Mouse (Mus musculus): ENCODE measurements at regions not wholly inside any gene's neighbourhood (a gene's known extent, or its start where the extent isn't known, plus 50 kb on each side); places are given as distances from the start of the nearest gene placed in this dataset.
A peak's percentile ranks its signal among the peaks of the same experiment; 100 is the strongest.

- no peak overlapping the region for H3K4me3 ChIP-seq (replicated peaks; ENCODE audit: extremely low read depth, low read depth, low read length)
- TF ChIP-seq POLR2A (IDR thresholded peaks at IDR 0.05; ENCODE audit: borderline replicate concordance, extremely low read depth, low read depth, low read length) (no peak), CTCF (IDR thresholded peaks at IDR 0.05; ENCODE audit: insufficient read depth, low read length) (no peak)
- no peak for DNase-seq
- no peaks in the 10 kb centered on the region for H3K4me1 ChIP-seq (ENCODE audit: control insufficient read depth, insufficient read depth, low read length)
Observed at GRCm38 (mm10) chr14:17234898-17235297, 415.9 kb upstream of the Rarb start.

GRCm38 (mm10) chr14:17211502-17211901 is 392.5 kb upstream of the Rarb start:
- no peak for TF ChIP-seq CTCF (IDR thresholded peaks at IDR 0.05; ENCODE audit: insufficient read depth, low read length)
- no peak for TF ChIP-seq POLR2A (IDR thresholded peaks at IDR 0.05; ENCODE audit: borderline replicate concordance, extremely low read depth, low read depth, low read length)

GRCm38 (mm10) chr14:17205691-17206090 is 386.7 kb upstream of the Rarb start:
- Histone ChIP-seq H3K4me1 (ENCODE audit: control insufficient read depth, insufficient read depth, low read length) (no peaks in the 10 kb centered on the region), H3K4me3 (replicated peaks; ENCODE audit: extremely low read depth, low read depth, low read length) (no peak overlapping the region)
- 80% methylated on average over 1 of the region's 1 CpGs for WGBS
- TF ChIP-seq CTCF (IDR thresholded peaks at IDR 0.05; ENCODE audit: insufficient read depth, low read length) (no peak), POLR2A (IDR thresholded peaks at IDR 0.05; ENCODE audit: borderline replicate concordance, extremely low read depth, low read depth, low read length) (no peak)
- DNase-seq, result no peak

More at GRCm38 (mm10) chr14:17211502-17211901, 392.5 kb upstream of the Rarb start:
- 75% methylated on average over 2 of the region's 2 CpGs for WGBS
- no peak for DNase-seq
- no peak overlapping the region for H3K4me3 ChIP-seq (replicated peaks; ENCODE audit: extremely low read depth, low read depth, low read length)
- H3K4me1 ChIP-seq (ENCODE audit: control insufficient read depth, insufficient read depth, low read length), result no peaks in the 10 kb centered on the region

- 52% methylated on average over 1 of the region's 1 CpGs for WGBS
- no peak for TF ChIP-seq CTCF (IDR thresholded peaks at IDR 0.05; ENCODE audit: insufficient read depth, low read length)
- TF ChIP-seq POLR2A (IDR thresholded peaks at IDR 0.05; ENCODE audit: borderline replicate concordance, extremely low read depth, low read depth, low read length), result no peak
- no peak overlapping the region for H3K4me3 ChIP-seq (replicated peaks; ENCODE audit: extremely low read depth, low read depth, low read length)
- no peak for DNase-seq
- H3K4me1 ChIP-seq (ENCODE audit: control insufficient read depth, insufficient read depth, low read length), result no peaks in the 10 kb centered on the region
Observed at GRCm38 (mm10) chr14:17203251-17204015, 384.5 kb upstream of the Rarb start.

GRCm38 (mm10) chr14:17192953-17193352 is 374.0 kb upstream of the Rarb start:
- 38% methylated on average over 2 of the region's 2 CpGs for WGBS
- H3K4me1 ChIP-seq (ENCODE audit: control insufficient read depth, insufficient read depth, low read length), result no peaks in the 10 kb centered on the region
- H3K4me3 ChIP-seq (replicated peaks; ENCODE audit: extremely low read depth, low read depth, low read length), result no peak overlapping the region
- DNase-seq, result no peak
- TF ChIP-seq POLR2A (IDR thresholded peaks at IDR 0.05; ENCODE audit: borderline replicate concordance, extremely low read depth, low read depth, low read length), result no peak
- no peak for TF ChIP-seq CTCF (IDR thresholded peaks at IDR 0.05; ENCODE audit: insufficient read depth, low read length)

GRCm38 (mm10) chr14:17173218-17173617 is 354.3 kb upstream of the Rarb start:
- H3K4me3 ChIP-seq (replicated peaks; ENCODE audit: extremely low read depth, low read depth, low read length), result no peak overlapping the region
- DNase-seq, result no peak
- 6% methylated on average over 7 of the region's 7 CpGs for WGBS

GRCm38 (mm10) chr14:17172330-17173110 is 353.6 kb upstream of the Rarb start:
- TF ChIP-seq POLR2A (IDR thresholded peaks at IDR 0.05; ENCODE audit: borderline replicate concordance, extremely low read depth, low read depth, low read length) (no peak), CTCF (IDR thresholded peaks at IDR 0.05; ENCODE audit: insufficient read depth, low read length) (no peak)
- WGBS, result 2% methylated on average over 35 of the region's 35 CpGs
- H3K4me3 ChIP-seq (replicated peaks; ENCODE audit: extremely low read depth, low read depth, low read length), result peak overlapping the region; percentile 54

More at GRCm38 (mm10) chr14:17173218-17173617, 354.3 kb upstream of the Rarb start:
- TF ChIP-seq POLR2A (IDR thresholded peaks at IDR 0.05; ENCODE audit: borderline replicate concordance, extremely low read depth, low read depth, low read length), result no peak
- no peak for TF ChIP-seq CTCF (IDR thresholded peaks at IDR 0.05; ENCODE audit: insufficient read depth, low read length)
- no peaks in the 10 kb centered on the region; the same call in 1 of the 2 replicates for H3K4me1 ChIP-seq (ENCODE audit: control insufficient read depth, insufficient read depth, low read length)

GRCm38 (mm10) chr14:17171896-17172295 is 352.9 kb upstream of the Rarb start:
- WGBS, result 28% methylated on average over 5 of the region's 5 CpGs
- H3K4me1 ChIP-seq (ENCODE audit: control insufficient read depth, insufficient read depth, low read length), result no peaks in the 10 kb centered on the region; the same call in 1 of the 2 replicates
- peak overlapping the region; percentile 54 for H3K4me3 ChIP-seq (replicated peaks; ENCODE audit: extremely low read depth, low read depth, low read length)
- TF ChIP-seq CTCF (IDR thresholded peaks at IDR 0.05; ENCODE audit: insufficient read depth, low read length) (no peak), POLR2A (IDR thresholded peaks at IDR 0.05; ENCODE audit: borderline replicate concordance, extremely low read depth, low read depth, low read length) (no peak)
- no peak for DNase-seq

More at GRCm38 (mm10) chr14:17172330-17173110, 353.6 kb upstream of the Rarb start:
- H3K4me1 ChIP-seq (ENCODE audit: control insufficient read depth, insufficient read depth, low read length), result no peaks in the 10 kb centered on the region; the same call in 1 of the 2 replicates
- DNase-seq, result peak; percentile 76

- WGBS, result 83% methylated on average over 4 of the region's 4 CpGs
- no peaks in the 10 kb centered on the region for H3K4me1 ChIP-seq (ENCODE audit: control insufficient read depth, insufficient read depth, low read length)
- H3K4me3 ChIP-seq (replicated peaks; ENCODE audit: extremely low read depth, low read depth, low read length), result no peak overlapping the region
- no peak for TF ChIP-seq POLR2A (IDR thresholded peaks at IDR 0.05; ENCODE audit: borderline replicate concordance, extremely low read depth, low read depth, low read length)
- no peak for TF ChIP-seq CTCF (IDR thresholded peaks at IDR 0.05; ENCODE audit: insufficient read depth, low read length)
- DNase-seq, result no peak
Observed at GRCm38 (mm10) chr14:17158324-17158723, 339.4 kb upstream of the Rarb start.
